Mouse (Mus musculus): ENCODE data around the gene Hbq1a.

DNA sequence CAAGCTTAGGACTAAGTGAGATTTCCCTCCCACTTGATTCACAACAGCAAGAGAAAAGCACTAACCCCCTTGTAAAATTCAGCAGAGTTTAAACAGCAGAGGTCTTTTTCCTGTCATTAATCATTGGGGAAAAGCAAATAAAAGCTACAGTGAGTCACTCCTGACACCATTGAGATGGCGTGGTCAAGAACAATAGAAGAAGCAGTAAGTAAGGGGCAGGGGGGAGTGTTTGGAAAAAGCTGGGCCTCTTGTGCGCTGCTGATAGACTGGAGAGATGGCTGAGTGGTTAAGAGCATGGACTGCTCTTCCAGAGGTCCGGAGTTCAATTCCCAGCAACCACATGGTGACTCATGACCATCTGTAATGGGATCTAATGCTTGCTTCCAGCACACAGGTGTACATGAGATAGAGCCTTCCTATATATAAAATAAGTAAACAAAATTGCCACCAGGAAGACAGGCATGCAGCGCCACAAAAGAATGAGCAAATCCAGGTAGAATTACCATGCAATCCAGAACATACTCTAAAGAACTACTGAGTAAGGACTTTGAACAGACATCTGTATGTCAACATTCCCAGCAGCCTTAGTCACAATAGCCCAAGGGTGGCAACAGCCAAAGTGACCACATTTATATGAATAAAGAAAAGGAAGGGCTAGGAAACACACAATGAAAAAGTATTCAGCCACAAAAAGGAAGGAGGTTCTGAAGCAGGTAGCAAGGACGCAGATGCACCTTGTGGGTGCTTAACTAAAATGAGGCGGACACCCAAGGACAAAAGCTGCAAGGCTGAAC is 45.8 kb downstream of the Hbq1a start:
- TF ChIP-seq CTCF (conservative IDR thresholded peaks at IDR 0.05 in 1 of 2, IDR thresholded peaks at IDR 0.05 in 1 of 2; ENCODE audit: low read depth in 2 of 2, low read length in 2 of 2) (no peak), POLR2A (IDR thresholded peaks at IDR 0.05; ENCODE audit: low read depth, low read length) (no peak), MAZ (IDR thresholded peaks at IDR 0.05; ENCODE audit: low read depth, low read length) (no peak)

Measured in CH12.LX (cell line).